Mouse (Mus musculus) heart, adult 2 months (tissue): ENCODE measurements around the gene Usp33.

Source experiments
- CTCF ChIP-seq: fragments of 200-600 bp; IDR thresholded peaks from 2 replicates; pipeline ENCODE4 v1.8.1; 2022; ENCODE audit warnings: antibody characterized with exemption, mild to moderate bottlenecking, moderate library complexity
- POLR2A ChIP-seq: fragments of 200-500 bp; IDR thresholded peaks from 2 replicates; pipeline ENCODE4 v1.6.1; 2011; ENCODE audit warnings: mild to moderate bottlenecking, low read depth, low read length, control low read depth; ENCODE audit not compliant: insufficient read depth

DNA sequence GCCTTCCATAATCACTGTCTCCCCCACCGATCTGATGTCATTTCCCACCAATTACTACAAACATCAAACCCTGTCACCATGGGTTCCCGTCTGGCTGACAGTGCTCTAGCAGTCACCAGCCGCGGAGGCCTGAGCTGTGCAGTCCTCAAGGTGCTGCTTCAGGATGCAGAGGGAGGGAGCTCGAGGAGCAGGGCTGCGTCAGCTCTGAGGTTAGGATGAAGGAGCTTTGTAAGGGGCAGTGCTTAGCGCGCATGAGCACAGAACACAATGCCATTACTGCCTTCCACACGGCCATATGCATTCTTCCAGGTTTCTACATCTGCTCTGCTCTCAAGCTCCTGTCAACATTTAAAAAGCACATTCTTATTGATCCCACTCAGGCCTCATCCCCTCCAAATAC lies 43.3 kb upstream of the Usp33 start:
- TF ChIP-seq POLR2A (no peak), CTCF (no peak)
